ENCODE assay signal across 8 mouse cellular contexts in genomic region chr16:35978450-35978849, GRCm38 (mm10). TPM values are rescaled to one million over a fixed set of nuclear protein-coding genes. Genes with fewer than 3 reads are reported as not detected.
DNase-seq lines count a peak whose midpoint lies in the region; ATAC-seq and TF ChIP-seq lines count a peak whose summit lies in the region.
"Not testable (repeated sequence)": the region's sequence is repeated elsewhere in the genome, so short reads cannot be mapped to it uniquely, and the experiment has no call there.

Gene Kpna1 (plus strand): TSS chr16:35978750.

- not testable (repeated sequence) for TF ChIP-seq POLR2A in thymus, adult 2 months (IDR thresholded peaks at IDR 0.05; ENCODE audit: control insufficient read depth, extremely low read depth, insufficient read depth, low read length, poor library complexity)

- 86% methylated on average over 1 of the region's 1 CpGs for WGBS in hindbrain, embryonic 10.5 days
- 86% methylated on average over 1 of the region's 1 CpGs for WGBS in liver, embryonic 11.5 days
- WGBS in midbrain, embryonic 13.5 days: 91% methylated on average over 1 of the region's 1 CpGs
- WGBS in thymus, adult 2 months: 100% methylated on average over 1 of the region's 1 CpGs

- not testable (repeated sequence) for TF ChIP-seq CTCF in thymus, adult 2 months (IDR thresholded peaks at IDR 0.05; ENCODE audit: borderline replicate concordance, control insufficient read depth, extremely low read depth, insufficient read depth, low read length, poor library complexity)

- H3K4me3 ChIP-seq in hindbrain, embryonic 10.5 days; liver, embryonic 11.5 days (ENCODE audit: low read depth, low read length); midbrain, embryonic 13.5 days (replicated peaks); thymus, adult 2 months (ENCODE audit: control insufficient read depth, insufficient read depth, low read length): not testable (repeated sequence)

- not testable (repeated sequence) for H3K4me2 ChIP-seq in liver, embryonic 11.5 days; midbrain, embryonic 13.5 days (replicated peaks)

- H3K36me3 ChIP-seq in hindbrain, embryonic 10.5 days; liver, embryonic 11.5 days (ENCODE audit: control insufficient read depth, insufficient read depth, low read length); midbrain, embryonic 13.5 days; thymus, adult 2 months (ENCODE audit: control insufficient read depth, insufficient read depth, low read length): not testable (repeated sequence)

- H3K9me3 ChIP-seq in hindbrain, embryonic 10.5 days; liver, embryonic 11.5 days (ENCODE audit: control insufficient read depth, low read length); midbrain, embryonic 13.5 days: not testable (repeated sequence)

- not testable (repeated sequence) for ATAC-seq in erythroblast, adult 5-6 weeks (replicated peaks; ENCODE audit: low FRiP score, poor library complexity, severe bottlenecking); granulocyte monocyte progenitor cell, adult 5-6 weeks (replicated peaks; ENCODE audit: poor library complexity, severe bottlenecking); liver, embryonic 11.5 days (replicated peaks; ENCODE audit: low FRiP score); midbrain, embryonic 13.5 days

- H3K4me1 ChIP-seq in hindbrain, embryonic 10.5 days (replicated peaks); liver, embryonic 11.5 days (replicated peaks; ENCODE audit: control insufficient read depth, insufficient read depth, low read length); midbrain, embryonic 13.5 days (replicated peaks); thymus, adult 2 months (replicated peaks; ENCODE audit: control insufficient read depth, insufficient read depth, low read length): not testable (repeated sequence)

- not testable (repeated sequence) for DNase-seq in adrenal gland, postnatal 10 days; hindbrain, embryonic 10.5 days (ENCODE audit: low spot score); layer of hippocampus, adult 8-10 months (ENCODE audit: low spot score in 2 of 2); liver, embryonic 11.5 days (ENCODE audit: low spot score); thymus, adult 2 months

- not testable (repeated sequence) for H3K27ac ChIP-seq in hindbrain, embryonic 10.5 days; liver, embryonic 11.5 days (ENCODE audit: low read depth, low read length); midbrain, embryonic 13.5 days; thymus, adult 2 months (ENCODE audit: control insufficient read depth, insufficient read depth, low read length)

- not testable (repeated sequence) for H3K9ac ChIP-seq in liver, embryonic 11.5 days (ENCODE audit: low read depth, low read length); midbrain, embryonic 13.5 days (replicated peaks)

- H3K27me3 ChIP-seq in hindbrain, embryonic 10.5 days (ENCODE audit: insufficient read depth, poor library complexity, severe bottlenecking); liver, embryonic 11.5 days (replicated peaks; ENCODE audit: control insufficient read depth, insufficient read depth, low read length); midbrain, embryonic 13.5 days; thymus, adult 2 months (ENCODE audit: control insufficient read depth, insufficient read depth, low read length): not testable (repeated sequence)

RNA-seq across cellular contexts. Expression of gene Kpna1, which starts in this region (rescaled TPM):
- 10 to 100 TPM; 50.6 to 55.9 TPM for total RNA-seq in adrenal gland, postnatal 10 days (2021)
- 29.8 and 43.5 TPM in 2 replicates for total RNA-seq in erythroblast, adult 5-6 weeks (2015; ENCODE audit: low replicate concordance)
- 34.3 and 55.9 TPM in 2 replicates for total RNA-seq in erythroblast, adult 5-6 weeks (2017; ENCODE audit: low replicate concordance)
- total RNA-seq in granulocyte monocyte progenitor cell, adult 5-6 weeks (2014; fragmentation: Nextera tagmentation): 40.6 and 41.1 TPM in 2 replicates
- total RNA-seq in granulocyte monocyte progenitor cell, adult 5-6 weeks (2017): 35.1 and 42.2 TPM in 2 replicates
- 65.8 and 76.5 TPM in 2 replicates for polyA plus RNA-seq in hindbrain, embryonic 10.5 days (2016; fragmentation: Nextera tagmentation; extraction: Ambion mirVana)
- total RNA-seq in layer of hippocampus, adult 8-10 months (2022): 100 to 1,000 TPM; 110 to 152 (median 124) TPM
- polyA plus RNA-seq in liver, embryonic 11.5 days (2014; fragmentation: Nextera tagmentation; extraction: Ambion mirVana): 53.6 and 63.6 TPM in 2 replicates
- 79.8 and 84.1 TPM in 2 replicates for polyA plus RNA-seq in midbrain, embryonic 13.5 days (2015; fragmentation: Nextera tagmentation; extraction: Ambion mirVana)
- polyA plus RNA-seq in thymus, adult 2 months (2012; rRNA removed): 9.4 and 10.3 TPM in 2 replicates
